In genomic region chr10:43480227-43480849, GRCm38 (mm10) we compare ENCODE assay signal across 8 mouse cellular contexts. TPM values are rescaled to one million over a fixed set of nuclear protein-coding genes. Genes with fewer than 3 reads are reported as not detected.
DNase-seq lines count a peak whose midpoint lies in the region; ATAC-seq and TF ChIP-seq lines count a peak whose summit lies in the region.

No protein-coding gene starts in this region.

- no peak for TF ChIP-seq CTCF in gastrocnemius, adult 2 months (IDR thresholded peaks at IDR 0.05)

- DNase-seq in gastrocnemius, adult 2 months: no peak
- DNase-seq in gastrocnemius, adult 8-10 months (ENCODE audit: low spot score in 2 of 2): no peak
- peak; percentile 11 for DNase-seq in CD4-positive, CD25-positive, alpha-beta regulatory T cell, adult 2 months (ENCODE audit: low read depth, low spot score)
- DNase-seq in ovary, postnatal 36 days (ENCODE audit: low spot score): no peak
- DNase-seq in right cerebral cortex, postnatal 10 days (ENCODE audit: low spot score in 2 of 2): no peak
- no peak for DNase-seq in cerebellum, postnatal 36 days

- ATAC-seq in forebrain, embryonic 12.5 days (ENCODE audit: low FRiP score): no peak
- ATAC-seq in liver, embryonic 12.5 days: no peak

- peaks cover 52% of the 10 kb centered on the region for H3K4me1 ChIP-seq in forebrain, embryonic 12.5 days
- H3K4me1 ChIP-seq in liver, embryonic 12.5 days: peaks cover 63% of the 10 kb centered on the region

- peak overlapping the region; percentile 97 for H3K9ac ChIP-seq in forebrain, embryonic 12.5 days
- H3K9ac ChIP-seq in liver, embryonic 12.5 days: peak overlapping the region; percentile 86

- WGBS in forebrain, embryonic 12.5 days: 5% methylated on average over 13 of the region's 13 CpGs
- WGBS in liver, embryonic 12.5 days (ENCODE audit: insufficient replicate concordance): 9% methylated on average over 13 of the region's 13 CpGs

- H3K9me3 ChIP-seq in forebrain, embryonic 12.5 days: no peaks in the 10 kb centered on the region
- no peaks in the 10 kb centered on the region for H3K9me3 ChIP-seq in liver, embryonic 12.5 days (replicated peaks)

- H3K36me3 ChIP-seq in forebrain, embryonic 12.5 days (replicated peaks): no peaks in the 10 kb centered on the region
- no peaks in the 10 kb centered on the region for H3K36me3 ChIP-seq in liver, embryonic 12.5 days

- H3K4me3 ChIP-seq in gastrocnemius, adult 2 months: peak overlapping the region; percentile 96
- H3K4me3 ChIP-seq in forebrain, embryonic 12.5 days (replicated peaks): peak overlapping the region; percentile 85
- peak overlapping the region; percentile 74 for H3K4me3 ChIP-seq in liver, embryonic 12.5 days

- no peaks in the 10 kb centered on the region for H3K27me3 ChIP-seq in forebrain, embryonic 12.5 days
- no peaks in the 10 kb centered on the region for H3K27me3 ChIP-seq in liver, embryonic 12.5 days (replicated peaks)

- peak overlapping the region; percentile 88 for H3K27ac ChIP-seq in gastrocnemius, adult 2 months
- peak overlapping the region; percentile 98 for H3K27ac ChIP-seq in forebrain, embryonic 12.5 days
- H3K27ac ChIP-seq in liver, embryonic 12.5 days: peak overlapping the region; percentile 93

- peak overlapping the region; percentile 93 for H3K4me2 ChIP-seq in forebrain, embryonic 12.5 days
- peak overlapping the region; percentile 99 for H3K4me2 ChIP-seq in liver, embryonic 12.5 days

- intact Hi-C loops in gastrocnemius, adult 2 months (cut with DNase I): no loop called here

RNA-seq across cellular contexts. Expression of gene Bend3, which starts 1.7 kb away (rescaled TPM):
- 1 to 10 TPM; 4.4 to 4.9 TPM for total RNA-seq in gastrocnemius, adult 2 months (2021)
- 1 to 10 TPM; 4.2 to 5.6 (median 4.9) TPM for total RNA-seq in gastrocnemius, adult 8-10 months (2022)
- polyA plus RNA-seq in forebrain, embryonic 12.5 days (2016; fragmentation: Nextera tagmentation; extraction: Ambion mirVana): 6.3 and 7.5 TPM in 2 replicates
- polyA plus RNA-seq in liver, embryonic 12.5 days (2016; fragmentation: Nextera tagmentation; extraction: Ambion mirVana): 3.0 and 4.2 TPM in 2 replicates

RNA-seq across cellular contexts. Expression of gene Gm9803, which starts 43.5 kb away (rescaled TPM):
- 10 to 100 TPM; 15.5 to 18.9 TPM for total RNA-seq in gastrocnemius, adult 2 months (2021)
- 10 to 100 TPM in 1 of 4 experiments, 1 to 10 TPM in 1, not detected in 2; 9.8 to 13.6 TPM for total RNA-seq in gastrocnemius, adult 8-10 months (2022)
- polyA plus RNA-seq in forebrain, embryonic 12.5 days (2016; fragmentation: Nextera tagmentation; extraction: Ambion mirVana): 14.1 and 17.0 TPM in 2 replicates
- polyA plus RNA-seq in liver, embryonic 12.5 days (2016; fragmentation: Nextera tagmentation; extraction: Ambion mirVana): 9.6 and 11.7 TPM in 2 replicates
